Mouse (Mus musculus): Measurements from ENCODE around the gene Glce. TPM values are rescaled to one million over a fixed set of nuclear protein-coding genes. Genes with fewer than 3 reads are reported as not detected.

Gene Glce
- total and polyA plus RNA-seq, 2 experiments = 3.0 to 18.3 TPM

GRCm38 (mm10) chr9:62160788-62161187, 38.3 kb upstream of the Glce start:
- peak; percentile 97 for DNase-seq (ENCODE audit: extremely low read depth, low read depth, low spot score)
- Histone ChIP-seq H3K27ac (replicated peaks; ENCODE audit: insufficient read depth, low read depth, low read length) (peak overlapping the region; percentile 82), H3K36me3 (ENCODE audit: control insufficient read depth, insufficient read depth, low read length) (no peaks in the 10 kb centered on the region), H3K79me2 (ENCODE audit: control insufficient read depth, insufficient read depth, low read length) (no peaks in the 10 kb centered on the region), H3K4me1 (ENCODE audit: control insufficient read depth, insufficient read depth, low read length) (peaks cover 12% of the 10 kb centered on the region), H3K27me3 (ENCODE audit: control insufficient read depth, insufficient read depth, low read length) (no peaks in the 10 kb centered on the region), H3K4me3 (ENCODE audit: insufficient read depth, low read depth, low read length) (peak overlapping the region; percentile 52), H3K9ac (ENCODE audit: low read depth, low read length) (peak overlapping the region; percentile 8; the same call in 1 of the 2 replicates)
- WGBS = 13% methylated on average over 6 of the region's 6 CpGs
- TF ChIP-seq CTCF (IDR thresholded peaks at IDR 0.05; ENCODE audit: low read depth, low read length) = no peak
- TF ChIP-seq POLR2A (IDR thresholded peaks at IDR 0.05; ENCODE audit: extremely low read depth, insufficient read depth, low read length) = no peak

- WGBS = 93% methylated on average over 4 of the region's 4 CpGs
These were observed 36.3 kb upstream of the Glce start for GRCm38 (mm10) chr9:62158746-62159145.

GRCm38 (mm10) chr9:62155821-62156220, 33.4 kb upstream of the Glce start:
- no peak overlapping the region for H3K9ac ChIP-seq (ENCODE audit: low read depth, low read length)
- TF ChIP-seq CTCF (IDR thresholded peaks at IDR 0.05; ENCODE audit: low read depth, low read length) (no peak), POLR2A (IDR thresholded peaks at IDR 0.05; ENCODE audit: extremely low read depth, insufficient read depth, low read length) (no peak)
- DNase-seq (ENCODE audit: extremely low read depth, low read depth, low spot score) = peak; percentile 93
- no peaks in the 10 kb centered on the region for H3K36me3 ChIP-seq (ENCODE audit: control insufficient read depth, insufficient read depth, low read length)
- no peaks in the 10 kb centered on the region for H3K79me2 ChIP-seq (ENCODE audit: control insufficient read depth, insufficient read depth, low read length)
- no peak overlapping the region for H3K4me3 ChIP-seq (ENCODE audit: insufficient read depth, low read depth, low read length)
- H3K4me1 ChIP-seq (ENCODE audit: control insufficient read depth, insufficient read depth, low read length) = peaks cover 6% of the 10 kb centered on the region
- no peak overlapping the region for H3K27ac ChIP-seq (replicated peaks; ENCODE audit: insufficient read depth, low read depth, low read length)
- 18% methylated on average over 4 of the region's 4 CpGs for WGBS
- no peaks in the 10 kb centered on the region for H3K27me3 ChIP-seq (ENCODE audit: control insufficient read depth, insufficient read depth, low read length)

More at GRCm38 (mm10) chr9:62158746-62159145, 36.3 kb upstream of the Glce start:
- peaks cover 12% of the 10 kb centered on the region for H3K4me1 ChIP-seq (ENCODE audit: control insufficient read depth, insufficient read depth, low read length)
- DNase-seq (ENCODE audit: extremely low read depth, low read depth, low spot score) = peak; percentile 14
- no peaks in the 10 kb centered on the region for H3K36me3 ChIP-seq (ENCODE audit: control insufficient read depth, insufficient read depth, low read length)
- no peak overlapping the region for H3K4me3 ChIP-seq (ENCODE audit: insufficient read depth, low read depth, low read length)
- no peaks in the 10 kb centered on the region for H3K79me2 ChIP-seq (ENCODE audit: control insufficient read depth, insufficient read depth, low read length)
- H3K27ac ChIP-seq (replicated peaks; ENCODE audit: insufficient read depth, low read depth, low read length) = no peak overlapping the region
- no peaks in the 10 kb centered on the region for H3K27me3 ChIP-seq (ENCODE audit: control insufficient read depth, insufficient read depth, low read length)
- no peak for TF ChIP-seq CTCF (IDR thresholded peaks at IDR 0.05; ENCODE audit: low read depth, low read length)
- TF ChIP-seq POLR2A (IDR thresholded peaks at IDR 0.05; ENCODE audit: extremely low read depth, insufficient read depth, low read length) = no peak
- no peak overlapping the region for H3K9ac ChIP-seq (ENCODE audit: low read depth, low read length)

GRCm38 (mm10) chr9:62155400-62155799, 32.9 kb upstream of the Glce start:
- DNase-seq (ENCODE audit: extremely low read depth, low read depth, low spot score) = no peak
- Histone ChIP-seq H3K27me3 (ENCODE audit: control insufficient read depth, insufficient read depth, low read length) (no peaks in the 10 kb centered on the region), H3K27ac (replicated peaks; ENCODE audit: insufficient read depth, low read depth, low read length) (no peak overlapping the region), H3K4me3 (ENCODE audit: insufficient read depth, low read depth, low read length) (no peak overlapping the region), H3K79me2 (ENCODE audit: control insufficient read depth, insufficient read depth, low read length) (no peaks in the 10 kb centered on the region), H3K4me1 (ENCODE audit: control insufficient read depth, insufficient read depth, low read length) (peaks cover 6% of the 10 kb centered on the region), H3K36me3 (ENCODE audit: control insufficient read depth, insufficient read depth, low read length) (no peaks in the 10 kb centered on the region), H3K9ac (ENCODE audit: low read depth, low read length) (no peak overlapping the region)
- no peak for TF ChIP-seq CTCF (IDR thresholded peaks at IDR 0.05; ENCODE audit: low read depth, low read length)
- TF ChIP-seq POLR2A (IDR thresholded peaks at IDR 0.05; ENCODE audit: extremely low read depth, insufficient read depth, low read length) = no peak
- WGBS = 72% methylated on average over 6 of the region's 6 CpGs

- WGBS = 80% methylated on average over 7 of the region's 7 CpGs
- TF ChIP-seq POLR2A (IDR thresholded peaks at IDR 0.05; ENCODE audit: extremely low read depth, insufficient read depth, low read length) (no peak), CTCF (IDR thresholded peaks at IDR 0.05; ENCODE audit: low read depth, low read length) (no peak)
- DNase-seq (ENCODE audit: extremely low read depth, low read depth, low spot score) = no peak
- Histone ChIP-seq H3K27ac (replicated peaks; ENCODE audit: insufficient read depth, low read depth, low read length) (no peak overlapping the region), H3K36me3 (ENCODE audit: control insufficient read depth, insufficient read depth, low read length) (no peaks in the 10 kb centered on the region), H3K79me2 (ENCODE audit: control insufficient read depth, insufficient read depth, low read length) (no peaks in the 10 kb centered on the region), H3K9ac (ENCODE audit: low read depth, low read length) (no peak overlapping the region), H3K4me3 (ENCODE audit: insufficient read depth, low read depth, low read length) (no peak overlapping the region), H3K4me1 (ENCODE audit: control insufficient read depth, insufficient read depth, low read length) (peaks cover 6% of the 10 kb centered on the region), H3K27me3 (ENCODE audit: control insufficient read depth, insufficient read depth, low read length) (no peaks in the 10 kb centered on the region)
These were observed 32.5 kb upstream of the Glce start for GRCm38 (mm10) chr9:62154956-62155355.

- no peaks in the 10 kb centered on the region for H3K36me3 ChIP-seq (ENCODE audit: control insufficient read depth, insufficient read depth, low read length)
- no peak overlapping the region for H3K4me3 ChIP-seq (ENCODE audit: insufficient read depth, low read depth, low read length)
- no peaks in the 10 kb centered on the region for H3K27me3 ChIP-seq (ENCODE audit: control insufficient read depth, insufficient read depth, low read length)
- no peaks in the 10 kb centered on the region for H3K79me2 ChIP-seq (ENCODE audit: control insufficient read depth, insufficient read depth, low read length)
- WGBS = 85% methylated on average over 3 of the region's 3 CpGs
- no peak overlapping the region for H3K9ac ChIP-seq (ENCODE audit: low read depth, low read length)
- peaks cover 6% of the 10 kb centered on the region for H3K4me1 ChIP-seq (ENCODE audit: control insufficient read depth, insufficient read depth, low read length)
- TF ChIP-seq POLR2A (IDR thresholded peaks at IDR 0.05; ENCODE audit: extremely low read depth, insufficient read depth, low read length) (no peak), CTCF (IDR thresholded peaks at IDR 0.05; ENCODE audit: low read depth, low read length) (no peak)
- no peak overlapping the region for H3K27ac ChIP-seq (replicated peaks; ENCODE audit: insufficient read depth, low read depth, low read length)
- no peak for DNase-seq (ENCODE audit: extremely low read depth, low read depth, low spot score)
These were observed 32.1 kb upstream of the Glce start for GRCm38 (mm10) chr9:62154551-62154950.
